Mouse (Mus musculus) ES-Bruce4 (cell line): ENCODE measurements around the gene Wdr91. TPM values are rescaled to one million over a fixed set of nuclear protein-coding genes. Genes with fewer than 3 reads are reported as not detected.

Source experiments
- H3K27ac ChIP-seq: 2 replicates; pipeline ENCODE4 v1.5.1; 2012; ENCODE audit warnings: low read length, inconsistent platforms; ENCODE audit not compliant: insufficient read depth
- H3K27me3 ChIP-seq: 2 replicates; pipeline ENCODE4 v1.6.1; 2012; ENCODE audit warnings: mild to moderate bottlenecking, low read length, inconsistent platforms; ENCODE audit not compliant: control insufficient read depth, poor library complexity, insufficient read depth, severe bottlenecking
- H3K36me3 ChIP-seq: 2 replicates; pipeline ENCODE4 v1.6.1; 2012; ENCODE audit warnings: inconsistent platforms, mild to moderate bottlenecking, low read length, moderate library complexity; ENCODE audit not compliant: control insufficient read depth, poor library complexity, insufficient read depth, severe bottlenecking
- H3K4me1 ChIP-seq: one replicate; pipeline ENCODE4 v1.8.1; 2011; ENCODE audit warnings: low read length; ENCODE audit not compliant: control insufficient read depth, insufficient read depth
- H3K4me3 ChIP-seq: 2 replicates; pipeline ENCODE4 v1.5.1; 2011; ENCODE audit warnings: low read depth, mild to moderate bottlenecking, low read length
- H3K9ac ChIP-seq: 2 replicates; pipeline ENCODE4 v1.6.1; 2012; ENCODE audit warnings: low read depth, mild to moderate bottlenecking, inconsistent platforms; ENCODE audit not compliant: poor library complexity, severe bottlenecking
- H3K9me3 ChIP-seq: replicated peaks from 2 replicates; pipeline ENCODE4 v1.6.1; 2012; ENCODE audit warnings: mild to moderate bottlenecking, low read length, inconsistent platforms; ENCODE audit not compliant: control insufficient read depth, poor library complexity, insufficient read depth, severe bottlenecking
- CTCF ChIP-seq: IDR thresholded peaks from one replicate; pipeline ENCODE4 v1.8.1; 2011; ENCODE audit warnings: low read depth, low read length
- EP300 ChIP-seq: IDR thresholded peaks from 2 replicates; pipeline ENCODE4 v1.6.1; 2011; ENCODE audit warnings: low read depth, low read length; ENCODE audit not compliant: insufficient read depth
- POLR2A ChIP-seq: IDR thresholded peaks from one replicate; pipeline ENCODE4 v1.8.1; 2011; ENCODE audit warnings: low read length; ENCODE audit not compliant: insufficient read depth
- polyA plus RNA-seq: library from polyadenylated mRNA; stranded (reverse); fragments of >200 nt; gene quantifications from 2 replicates; pipeline ENCODE4 v1.2.4, GENCODE M21; 2011; ENCODE audit warnings: low read depth; ENCODE audit not compliant: missing spikeins, insufficient read depth, insufficient read length

Gene Wdr91
- polyA plus RNA-seq, 1 experiment, result 29.9 TPM

GRCm38 (mm10) chr6:34939451-34939850, 28.8 kb upstream of the Wdr91 start:
- Histone ChIP-seq H3K9ac (no peak overlapping the region), H3K4me3 (no peak overlapping the region), H3K9me3 (no peaks in the 10 kb centered on the region), H3K27me3 (no peaks in the 10 kb centered on the region), H3K27ac (no peak overlapping the region), H3K4me1 (peaks cover 12% of the 10 kb centered on the region), H3K36me3 (no peaks in the 10 kb centered on the region)
- TF ChIP-seq CTCF (no peak), POLR2A (no peak)

GRCm38 (mm10) chr6:34938929-34939325, 28.3 kb upstream of the Wdr91 start:
- Histone ChIP-seq H3K9me3 (no peaks in the 10 kb centered on the region), H3K36me3 (no peaks in the 10 kb centered on the region), H3K27ac (no peak overlapping the region), H3K4me3 (no peak overlapping the region), H3K9ac (no peak overlapping the region), H3K4me1 (peaks cover 8% of the 10 kb centered on the region), H3K27me3 (no peaks in the 10 kb centered on the region)
- no peak for TF ChIP-seq POLR2A
- TF ChIP-seq EP300, result no peak
- TF ChIP-seq CTCF, result no peak

DNA sequence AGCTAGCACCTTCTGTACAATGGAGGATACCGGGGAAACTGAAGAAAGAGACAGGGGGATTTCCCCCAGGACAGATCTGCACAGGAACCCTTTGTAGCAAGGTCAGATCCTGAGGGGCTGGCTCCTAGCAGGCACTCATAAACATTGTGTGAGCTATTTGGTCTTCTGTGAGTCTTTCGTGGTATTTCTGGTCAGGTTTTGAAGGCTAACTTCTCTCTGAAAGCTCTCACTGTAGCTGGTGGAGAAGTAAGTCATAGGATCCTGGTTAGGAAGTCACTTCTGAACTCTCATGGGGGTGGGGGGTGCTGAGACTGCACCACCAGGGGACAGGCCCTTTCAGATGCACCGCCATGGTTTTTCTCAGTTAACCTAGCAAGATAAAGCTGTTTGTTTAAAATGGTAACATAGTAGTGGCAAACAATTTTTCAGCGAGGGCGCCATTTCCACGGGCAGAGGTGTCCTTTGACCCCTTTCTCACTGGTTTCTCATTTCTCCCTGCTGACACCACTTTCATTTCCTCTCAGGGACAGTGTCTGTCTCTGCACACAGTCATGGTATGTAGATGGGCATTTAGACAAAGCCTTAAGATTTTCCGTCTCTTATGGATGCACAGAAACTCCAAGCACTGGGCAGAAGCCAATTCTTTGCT, 27.7 kb upstream of the Wdr91 start:
- Histone ChIP-seq H3K27ac (no peak overlapping the region), H3K4me3 (no peak overlapping the region), H3K27me3 (no peaks in the 10 kb centered on the region), H3K4me1 (peaks cover 8% of the 10 kb centered on the region), H3K9ac (no peak overlapping the region), H3K36me3 (no peaks in the 10 kb centered on the region), H3K9me3 (no peaks in the 10 kb centered on the region)
- TF ChIP-seq EP300 (no peak), CTCF (no peak), POLR2A (no peak)

DNA sequence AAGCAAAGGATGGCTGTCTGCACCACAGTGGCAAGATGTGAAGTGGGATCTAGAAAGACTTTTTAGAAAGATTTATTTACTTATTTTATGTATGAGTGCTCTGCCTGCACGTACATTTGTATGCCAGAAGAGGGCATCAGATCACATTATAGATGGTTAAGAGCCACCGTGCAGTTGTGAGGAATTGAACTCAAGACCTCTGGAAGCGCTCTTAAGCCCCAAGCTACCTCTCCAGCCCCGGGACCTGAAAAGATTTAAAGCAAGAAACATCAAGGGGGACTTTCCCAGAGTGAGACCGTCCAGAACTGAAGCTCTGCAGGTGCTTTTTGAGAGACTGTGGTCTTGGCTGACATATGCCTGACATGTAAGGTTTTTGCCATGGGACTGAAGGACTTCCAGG, 26.1 kb upstream of the Wdr91 start:
- no peak overlapping the region for H3K9ac ChIP-seq
- no peaks in the 10 kb centered on the region for H3K27me3 ChIP-seq
- H3K4me1 ChIP-seq, result peaks cover 4% of the 10 kb centered on the region
- H3K9me3 ChIP-seq, result no peaks in the 10 kb centered on the region
- no peak overlapping the region for H3K27ac ChIP-seq
- TF ChIP-seq POLR2A (no peak), CTCF (no peak), EP300 (no peak)
- no peaks in the 10 kb centered on the region for H3K36me3 ChIP-seq
- H3K4me3 ChIP-seq, result no peak overlapping the region

DNA sequence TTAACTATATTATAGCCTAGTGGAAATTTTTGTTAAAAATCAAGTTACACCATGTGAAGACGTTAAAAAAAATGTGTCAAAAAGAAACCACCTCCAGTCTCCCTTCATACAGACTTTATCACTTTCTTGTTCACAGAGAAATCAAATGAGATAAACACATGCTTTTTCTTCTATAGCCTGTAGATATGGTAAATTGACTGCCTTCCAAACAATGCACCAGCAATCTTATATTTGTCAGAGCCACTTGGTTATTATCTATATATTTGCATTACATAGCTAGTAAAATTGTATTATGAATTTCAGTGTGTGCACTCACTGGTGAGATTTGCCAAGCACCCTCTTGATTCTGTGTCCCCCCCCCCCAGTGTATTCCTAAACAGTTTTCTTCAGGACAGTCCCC, 22.0 kb upstream of the Wdr91 start:
- Histone ChIP-seq H3K4me1 (no peaks in the 10 kb centered on the region), H3K27ac (no peak overlapping the region), H3K4me3 (no peak overlapping the region), H3K27me3 (no peaks in the 10 kb centered on the region), H3K9me3 (no peaks in the 10 kb centered on the region), H3K36me3 (no peaks in the 10 kb centered on the region), H3K9ac (no peak overlapping the region)
- TF ChIP-seq CTCF (no peak), EP300 (no peak), POLR2A (no peak)

GRCm38 (mm10) chr6:34927594-34927993, 16.9 kb upstream of the Wdr91 start:
- Histone ChIP-seq H3K9me3 (no peaks in the 10 kb centered on the region), H3K36me3 (no peaks in the 10 kb centered on the region), H3K27ac (no peak overlapping the region), H3K4me3 (no peak overlapping the region), H3K27me3 (no peaks in the 10 kb centered on the region), H3K4me1 (no peaks in the 10 kb centered on the region), H3K9ac (no peak overlapping the region)
- TF ChIP-seq EP300 (no peak), CTCF (no peak), POLR2A (no peak)
